Mouse (Mus musculus) liver, embryonic 11.5 days (tissue): ENCODE results near the gene Mrps18b. TPM values are rescaled to one million over a fixed set of nuclear protein-coding genes. Genes with fewer than 3 reads are reported as not detected.

ENCODE experiments used
- ATAC-seq: fragments of 200-750 bp; cut with Nextera tagmentation; replicated peaks from 2 replicates; pipeline ENCODE4 v1.8.0; 2017; ENCODE audit warnings: moderate number of reproducible peaks, mild to moderate bottlenecking, moderate TSS enrichment, moderate library complexity; ENCODE audit not compliant: low FRiP score
- DNase-seq: peaks from one replicate; pipeline ENCODE4 v3.0.0-alpha.2; 2017; ENCODE audit warnings: low spot score
- H3K27ac ChIP-seq: fragments of 300-500 bp; sonication (generic); 2 replicates; pipeline ENCODE4 v1.5.1; 2014; ENCODE audit warnings: mild to moderate bottlenecking, low read depth, low read length, control low read depth
- H3K27me3 ChIP-seq: fragments of 300-500 bp; sonication (generic); replicated peaks from 2 replicates; pipeline ENCODE4 v1.6.1; 2014; ENCODE audit warnings: low read length, mixed read lengths; ENCODE audit not compliant: control insufficient read depth, insufficient read depth
- H3K36me3 ChIP-seq: fragments of 300-500 bp; sonication (generic); 2 replicates; pipeline ENCODE4 v1.6.1; 2014; ENCODE audit warnings: mild to moderate bottlenecking, low read length, moderate library complexity, mixed read lengths; ENCODE audit not compliant: control insufficient read depth, insufficient read depth
- H3K4me1 ChIP-seq: fragments of 300-500 bp; sonication (generic); replicated peaks from 2 replicates; pipeline ENCODE4 v1.6.1; 2014; ENCODE audit warnings: low read length, mixed read lengths; ENCODE audit not compliant: control insufficient read depth, insufficient read depth
- H3K4me2 ChIP-seq: fragments of 300-500 bp; sonication (generic); 2 replicates; pipeline ENCODE4 v1.6.1; 2014; ENCODE audit warnings: mild to moderate bottlenecking, control low read depth, moderate library complexity
- H3K4me3 ChIP-seq: fragments of 300-500 bp; sonication (generic); 2 replicates; pipeline ENCODE4 v1.5.1; 2014; ENCODE audit warnings: low read depth, low read length, control low read depth
- H3K9ac ChIP-seq: fragments of 300-500 bp; sonication (generic); 2 replicates; pipeline ENCODE4 v1.6.1; 2014; ENCODE audit warnings: low read depth, low read length, control low read depth
- H3K9me3 ChIP-seq: fragments of 300-500 bp; sonication (generic); 2 replicates; pipeline ENCODE4 v1.6.1; 2016; ENCODE audit warnings: low read length, inconsistent platforms, mixed read lengths; ENCODE audit not compliant: control insufficient read depth
- WGBS: fragments of 180-500 bp; shearing (Covaris S2); extraction: QIAGEN DNeasy Blood & Tissue Kit; methylation state at CpG from one replicate; pipeline ENCODE4 v1.1.7; 2014; 5-methylcytosine and 5-hydroxymethylcytosine counted together
- polyA plus RNA-seq: library from polyadenylated mRNA; unstranded; fragments of >200 nt; fragmentation: Nextera tagmentation; extraction: Ambion mirVana; gene quantifications from 2 replicates; pipeline ENCODE4 v1.2.1, GENCODE M21; 2014

The Mrps18b gene
- polyA plus RNA-seq, 1 experiment from 2014 or later: 167 TPM

GRCm38 (mm10) chr17:35873774-35874519, 42.2 kb downstream of the Mrps18b start:
- DNase-seq (peak; percentile 85), ATAC-seq (peak; percentile 60)
- H3K27ac ChIP-seq: peak overlapping the region; percentile 28; the same call in 1 of the 2 replicates
- 20% methylated on average over 21 of the region's 21 CpGs for WGBS
- peak overlapping the region; percentile 38 for H3K4me2 ChIP-seq
- H3K9me3 ChIP-seq: peaks cover 4% of the 10 kb centered on the region; the same call in 1 of the 2 replicates
- H3K9ac ChIP-seq: peak overlapping the region; percentile 40; the same call in 1 of the 2 replicates
- no peaks in the 10 kb centered on the region for H3K27me3 ChIP-seq
- peaks cover 37% of the 10 kb centered on the region for H3K4me1 ChIP-seq
- H3K36me3 ChIP-seq: peaks cover 4% of the 10 kb centered on the region; the same call in 1 of the 2 replicates
- no peak overlapping the region for H3K4me3 ChIP-seq

DNA sequence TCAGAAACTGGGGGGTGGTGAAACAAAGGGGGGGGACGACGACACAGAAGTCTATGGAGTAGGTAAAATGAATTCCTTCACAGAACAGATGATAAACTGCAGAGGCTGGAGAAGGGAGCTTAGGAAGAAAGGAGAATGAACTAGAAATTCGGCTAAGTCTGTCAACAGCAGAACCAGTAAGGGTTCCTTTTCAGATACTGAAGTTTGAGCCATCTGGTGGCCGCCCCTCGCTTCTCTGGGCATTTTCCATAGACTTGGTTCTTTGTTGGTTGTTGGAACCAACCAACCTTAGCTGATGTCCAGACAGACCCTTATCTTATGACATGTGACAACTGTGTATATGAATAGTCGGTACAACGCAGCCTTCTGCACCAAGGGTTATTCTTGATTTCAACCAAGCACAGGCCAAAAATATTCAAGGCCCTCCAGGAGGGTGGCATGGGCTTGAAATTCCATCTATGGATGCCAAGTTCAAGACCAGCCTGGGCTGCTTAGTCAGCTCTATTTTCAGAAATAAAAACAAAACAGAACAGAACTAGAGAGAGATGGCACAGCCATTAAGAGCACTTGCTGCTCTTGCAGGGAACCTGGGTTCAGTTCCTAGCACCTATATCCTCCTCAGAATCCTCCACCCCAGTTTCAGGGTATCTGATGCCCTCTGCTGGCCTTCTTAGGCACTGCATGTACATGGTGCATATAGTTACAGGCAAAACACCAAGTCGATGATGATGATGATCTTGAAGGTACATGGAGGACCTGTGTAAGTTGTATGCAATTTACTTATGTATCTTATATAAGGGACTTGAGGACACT, 45.1 kb downstream of the Mrps18b start:
- 51% methylated on average over 8 of the region's 8 CpGs for WGBS
- H3K36me3 ChIP-seq: peaks cover 4% of the 10 kb centered on the region; the same call in 1 of the 2 replicates
- DNase-seq (no peak), ATAC-seq (no peak)
- H3K27ac ChIP-seq: peak overlapping the region; percentile 82
- peak overlapping the region; percentile 59 for H3K4me3 ChIP-seq
- peak overlapping the region; percentile 97 for H3K4me2 ChIP-seq
- peaks cover 4% of the 10 kb centered on the region; the same call in 1 of the 2 replicates for H3K27me3 ChIP-seq
- H3K9me3 ChIP-seq: peaks cover 4% of the 10 kb centered on the region; the same call in 1 of the 2 replicates
- H3K4me1 ChIP-seq: peaks cover 49% of the 10 kb centered on the region
- H3K9ac ChIP-seq: no peak overlapping the region; the same call in 1 of the 2 replicates

- Histone ChIP-seq H3K4me3 (peak overlapping the region; percentile 59), H3K36me3 (peaks cover 4% of the 10 kb centered on the region; the same call in 1 of the 2 replicates), H3K9me3 (peaks cover 4% of the 10 kb centered on the region; the same call in 1 of the 2 replicates), H3K27ac (peak overlapping the region; percentile 82), H3K9ac (peak overlapping the region; percentile 57), H3K27me3 (peaks cover 4% of the 10 kb centered on the region; the same call in 1 of the 2 replicates), H3K4me2 (peak overlapping the region; percentile 97), H3K4me1 (peaks cover 49% of the 10 kb centered on the region)
- WGBS: 31% methylated on average over 9 of the region's 9 CpGs
- peak; percentile 62 for DNase-seq
- ATAC-seq: peak; percentile 48
Observed at GRCm38 (mm10) chr17:35870151-35870883, 45.9 kb downstream of the Mrps18b start.

- peak; percentile 68 for DNase-seq
- Histone ChIP-seq H3K36me3 (peaks cover 4% of the 10 kb centered on the region; the same call in 1 of the 2 replicates), H3K4me3 (peak overlapping the region; percentile 59), H3K27ac (peak overlapping the region; percentile 82), H3K27me3 (peaks cover 4% of the 10 kb centered on the region; the same call in 1 of the 2 replicates), H3K4me1 (peaks cover 51% of the 10 kb centered on the region), H3K9me3 (peaks cover 4% of the 10 kb centered on the region; the same call in 1 of the 2 replicates), H3K4me2 (peak overlapping the region; percentile 97), H3K9ac (peak overlapping the region; percentile 57)
- peak; percentile 28; the same call in 1 of the 2 replicates for ATAC-seq
- WGBS: 3% methylated on average over 7 of the region's 7 CpGs
Observed at GRCm38 (mm10) chr17:35869346-35870067, 46.7 kb downstream of the Mrps18b start.

GRCm38 (mm10) chr17:35868961-35869345, 47.2 kb downstream of the Mrps18b start:
- H3K9me3 ChIP-seq: peaks cover 4% of the 10 kb centered on the region; the same call in 1 of the 2 replicates
- peaks cover 46% of the 10 kb centered on the region for H3K4me1 ChIP-seq
- no peak for ATAC-seq
- peak overlapping the region; percentile 97 for H3K4me2 ChIP-seq
- peak overlapping the region; percentile 57 for H3K9ac ChIP-seq
- H3K36me3 ChIP-seq: peaks cover 4% of the 10 kb centered on the region; the same call in 1 of the 2 replicates
- peaks cover 4% of the 10 kb centered on the region; the same call in 1 of the 2 replicates for H3K27me3 ChIP-seq
- WGBS: 3% methylated on average over 7 of the region's 7 CpGs
- H3K27ac ChIP-seq: peak overlapping the region; percentile 82
- no peak for DNase-seq
- peak overlapping the region; percentile 59 for H3K4me3 ChIP-seq

DNA sequence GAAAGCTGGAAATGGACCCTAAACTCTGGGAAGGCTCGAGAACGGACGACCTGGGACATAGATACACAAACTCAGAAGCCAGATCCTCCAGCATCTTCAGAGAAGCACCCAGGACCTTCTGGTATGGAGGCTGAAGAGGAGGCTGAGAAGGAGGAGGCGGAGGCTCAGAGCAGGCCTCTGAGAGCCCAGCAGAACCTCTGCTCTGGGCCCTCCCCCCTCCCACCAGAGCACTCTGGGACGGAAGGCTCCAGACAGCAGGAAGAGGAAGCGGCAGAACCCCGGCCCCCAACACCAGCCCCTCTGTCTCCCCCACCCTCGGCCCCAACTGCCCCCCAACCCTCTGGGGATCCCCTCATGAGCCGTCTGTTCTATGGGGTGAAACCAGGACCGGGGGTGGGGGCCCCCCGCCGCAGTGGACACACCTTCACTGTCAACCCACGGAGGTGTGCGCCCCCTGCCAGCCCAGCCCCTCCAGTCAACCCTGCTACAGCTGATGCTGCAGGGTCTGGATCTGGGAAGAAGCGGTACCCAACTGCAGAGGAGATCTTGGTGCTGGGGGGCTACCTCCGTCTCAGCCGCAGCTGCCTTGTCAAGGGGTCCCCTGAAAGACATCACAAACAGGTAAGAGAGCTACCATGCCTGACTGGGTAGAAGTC, 47.9 kb downstream of the Mrps18b start:
- WGBS: 18% methylated on average over 17 of the region's 17 CpGs
- peak overlapping the region; percentile 97 for H3K4me2 ChIP-seq
- H3K4me1 ChIP-seq: peaks cover 41% of the 10 kb centered on the region
- H3K9me3 ChIP-seq: peaks cover 4% of the 10 kb centered on the region; the same call in 1 of the 2 replicates
- H3K9ac ChIP-seq: peak overlapping the region; percentile 57
- ATAC-seq (no peak), DNase-seq (no peak)
- peak overlapping the region; percentile 82 for H3K27ac ChIP-seq
- H3K36me3 ChIP-seq: peaks cover 4% of the 10 kb centered on the region; the same call in 1 of the 2 replicates
- H3K4me3 ChIP-seq: peak overlapping the region; percentile 59
- peaks cover 4% of the 10 kb centered on the region; the same call in 1 of the 2 replicates for H3K27me3 ChIP-seq
